Mouse (Mus musculus) kidney, postnatal 0 days (tissue): Measurements from ENCODE around the gene Peak1. TPM values are rescaled to one million over a fixed set of nuclear protein-coding genes. Genes with fewer than 3 reads are reported as not detected.

Experiments
- ATAC-seq: fragments of 200-750 bp; cut with Nextera tagmentation; replicated peaks from 2 replicates; pipeline ENCODE4 v1.8.0; 2017; ENCODE audit warnings: low read depth, moderate number of reproducible peaks, moderate TSS enrichment, moderate library complexity; ENCODE audit not compliant: low FRiP score
- DNase-seq: peaks from one replicate; pipeline ENCODE4 v3.0.0-alpha.2; 2016; ENCODE audit warnings: low spot score
- H3K27ac ChIP-seq: fragments of 300-500 bp; sonication (generic); 2 replicates; pipeline ENCODE4 v1.5.1; 2014; ENCODE audit warnings: mild to moderate bottlenecking
- H3K27me3 ChIP-seq: fragments of 300-500 bp; sonication (generic); 2 replicates; pipeline ENCODE4 v1.6.1; 2014; ENCODE audit warnings: low read length, mixed read lengths; ENCODE audit not compliant: insufficient read depth
- H3K36me3 ChIP-seq: fragments of 300-500 bp; sonication (generic); 2 replicates; pipeline ENCODE4 v1.6.1; 2014; ENCODE audit warnings: low read length, mixed read lengths; ENCODE audit not compliant: insufficient read depth
- H3K4me1 ChIP-seq: fragments of 300-500 bp; sonication (generic); replicated peaks from 2 replicates; pipeline ENCODE4 v1.6.1; 2014; ENCODE audit warnings: antibody characterized with exemption, low read length, mixed read lengths; ENCODE audit not compliant: insufficient read depth
- H3K4me2 ChIP-seq: fragments of 300-500 bp; sonication (generic); 2 replicates; pipeline ENCODE4 v1.6.1; 2014; ENCODE audit warnings: mild to moderate bottlenecking, low read length, moderate library complexity, mixed read lengths
- H3K4me3 ChIP-seq: fragments of 300-500 bp; sonication (generic); replicated peaks from 2 replicates; pipeline ENCODE4 v1.5.1; 2014; ENCODE audit warnings: low read depth, low read length
- H3K9ac ChIP-seq: fragments of 300-500 bp; sonication (generic); 2 replicates; pipeline ENCODE4 v1.6.1; 2014; ENCODE audit warnings: low read depth, low read length
- H3K9me3 ChIP-seq: fragments of 300-500 bp; sonication (generic); replicated peaks from 2 replicates; pipeline ENCODE4 v1.6.1; 2016; ENCODE audit warnings: low read length, inconsistent platforms, mixed read lengths
- CTCF ChIP-seq: IDR thresholded peaks from 2 replicates; pipeline ENCODE4 v1.5.1; 2016; ENCODE audit warnings: antibody characterized with exemption, low read depth, mild to moderate bottlenecking, moderate library complexity
- whole genome bisulfite sequencing: fragments of 180-500 bp; shearing (Covaris S2); extraction: QIAGEN DNeasy Blood & Tissue Kit; methylation state at CpG from one replicate; pipeline ENCODE4 v1.1.7; 2014; 5-methylcytosine and 5-hydroxymethylcytosine counted together
- polyA plus RNA-seq: library from polyadenylated mRNA; unstranded; fragments of >200 nt; fragmentation: Nextera tagmentation; extraction: Ambion mirVana; gene quantifications from 2 replicates; pipeline ENCODE4 v1.2.1, GENCODE M21; 2015

The Peak1 gene
- polyA plus RNA-seq: 11.6 and 12.2 TPM in 2 replicates

DNA sequence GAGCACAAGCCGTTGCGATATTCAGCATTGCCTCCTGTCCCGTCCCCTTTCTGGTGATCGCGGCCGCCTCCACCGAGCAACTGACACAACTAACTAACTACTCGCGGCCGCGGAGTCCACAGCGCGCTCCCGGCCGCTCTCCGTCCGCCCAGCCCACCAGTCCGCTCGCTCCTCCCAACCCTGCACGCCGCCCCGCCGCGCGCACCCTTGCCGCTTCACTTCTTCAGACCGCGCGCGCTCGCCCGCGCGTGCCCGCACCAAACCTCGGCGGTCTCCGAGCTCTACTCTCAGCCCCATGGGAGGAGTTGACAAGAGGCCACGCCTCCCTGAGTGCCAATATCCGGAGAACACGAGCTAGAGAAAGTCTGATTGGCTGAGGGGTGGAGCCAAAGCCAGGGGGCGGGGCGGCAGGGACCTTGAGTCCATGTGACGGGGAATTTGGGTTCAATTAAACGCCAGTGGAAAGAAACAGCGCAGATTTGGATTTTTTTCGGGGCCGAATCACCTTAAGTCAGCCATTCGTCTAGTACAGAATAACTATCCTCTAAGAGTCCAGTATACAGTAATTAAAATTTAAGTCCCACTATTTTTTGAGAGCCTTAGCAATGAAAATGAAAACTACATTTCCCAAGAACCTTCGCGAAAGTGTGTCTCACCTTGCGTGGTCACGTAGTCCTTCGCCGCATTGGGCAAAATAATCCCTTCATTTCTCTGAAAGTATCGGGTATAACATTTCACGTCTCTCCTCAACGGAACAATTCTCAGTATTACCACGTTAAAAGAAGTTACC, at the start of gene Peak1, which contains the start of gene Hmg20a:
Peak1 (minus strand) TSS at position 120 of the 790 bp plus-strand sequence.
Hmg20a (plus strand) TSS at position 662 of the 790 bp plus-strand sequence.
- Histone ChIP-seq H3K4me1 (peaks cover 6% of the 10 kb centered on the region; the same call in 1 of the 2 replicates), H3K4me3 (peak within 1 kb of the TSS; percentile 75), H3K27me3 (no peaks in the 10 kb centered on the region), H3K9ac (peak within 1 kb of the TSS; percentile 92), H3K4me2 (peak within 1 kb of the TSS; percentile 72), H3K27ac (peak within 1 kb of the TSS; percentile 96), H3K9me3 (no peaks in the 10 kb centered on the region), H3K36me3 (no peaks in the 10 kb centered on the region)
- DNase-seq (peak; percentile 99), ATAC-seq (peak; percentile 98)
- under 1% methylated on average over 59 of the region's 59 CpGs for WGBS
- no peak; the same call in none of the 2 replicates for TF ChIP-seq CTCF

DNA sequence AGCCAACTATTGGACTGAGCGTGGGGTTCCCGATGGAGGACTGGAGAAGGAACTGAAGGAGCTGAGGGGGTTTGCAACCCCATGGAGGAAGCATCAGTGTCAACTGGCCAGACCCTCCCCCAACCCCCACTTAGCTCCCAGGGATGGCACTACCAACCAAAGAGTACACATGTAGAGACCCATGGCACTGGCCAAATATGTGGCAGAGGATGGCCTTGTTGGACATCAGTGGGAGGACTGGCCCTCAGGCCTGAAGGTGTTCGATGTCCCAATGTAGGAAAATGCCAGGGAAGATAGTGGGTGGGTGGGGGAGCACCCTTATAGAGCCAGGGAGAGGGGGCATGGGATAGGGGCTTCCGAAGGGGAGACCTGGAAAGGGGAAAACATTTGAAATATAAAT, 48.4 kb upstream of the Peak1 start:
- peaks cover 27% of the 10 kb centered on the region for H3K4me1 ChIP-seq
- no peak for ATAC-seq
- H3K9ac ChIP-seq: no peak overlapping the region
- H3K4me2 ChIP-seq: no peak overlapping the region
- DNase-seq: no peak
- peaks cover 4% of the 10 kb centered on the region; the same call in 1 of the 2 replicates for H3K36me3 ChIP-seq
- no peaks in the 10 kb centered on the region for H3K9me3 ChIP-seq
- no peaks in the 10 kb centered on the region for H3K27me3 ChIP-seq
- TF ChIP-seq CTCF: no peak
- H3K27ac ChIP-seq: no peak overlapping the region
- 87% methylated on average over 4 of the region's 4 CpGs for WGBS
- H3K4me3 ChIP-seq: no peak overlapping the region

DNA sequence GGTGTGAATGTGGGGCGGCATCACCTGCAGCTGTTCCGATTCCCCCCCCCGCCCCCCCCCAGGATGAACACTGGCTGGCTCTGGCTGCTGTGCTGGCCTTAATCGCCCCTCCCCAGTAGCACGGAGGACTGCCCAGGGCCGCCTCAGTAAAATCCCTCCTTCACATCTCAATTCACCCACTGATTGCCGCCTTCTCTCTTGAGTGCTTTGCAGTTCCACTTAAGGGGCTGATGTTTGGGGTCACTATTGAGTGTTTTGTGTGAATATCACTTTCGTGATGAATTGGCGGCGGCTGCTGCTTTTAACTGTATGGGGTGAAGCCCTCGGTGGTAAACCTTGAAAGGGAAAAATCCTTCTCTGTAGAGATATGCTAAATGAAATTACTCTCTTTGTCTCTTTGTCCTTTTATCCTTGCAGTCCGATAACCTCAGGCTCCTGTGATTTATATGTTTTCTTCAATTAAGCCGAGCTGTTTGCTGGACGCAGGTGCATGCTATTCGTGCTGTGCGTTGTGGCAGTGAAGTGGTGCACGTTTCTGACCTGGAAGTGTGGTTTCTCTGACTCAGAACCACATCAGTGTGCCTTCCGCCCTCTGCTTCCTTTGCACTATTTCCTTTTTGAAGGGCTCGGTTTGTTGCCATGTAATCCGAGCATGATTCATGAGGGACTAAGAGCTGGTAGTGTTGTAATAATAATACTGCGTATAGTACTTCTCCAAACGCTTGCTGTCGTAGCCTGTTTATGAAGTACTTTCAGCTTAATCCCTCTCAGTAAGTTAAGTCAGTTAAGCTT, 47.2 kb upstream of the Peak1 start:
- TF ChIP-seq CTCF: no peak
- Histone ChIP-seq H3K4me1 (peaks cover 27% of the 10 kb centered on the region), H3K9me3 (no peaks in the 10 kb centered on the region), H3K27me3 (no peaks in the 10 kb centered on the region), H3K4me3 (no peak overlapping the region), H3K9ac (no peak overlapping the region), H3K4me2 (peak overlapping the region; percentile 25; the same call in 1 of the 2 replicates), H3K36me3 (peaks cover 4% of the 10 kb centered on the region; the same call in 1 of the 2 replicates), H3K27ac (peak overlapping the region; percentile 65)
- peak; percentile 84 for DNase-seq
- ATAC-seq: no peak
- 9% methylated on average over 23 of the region's 23 CpGs for WGBS

GRCm38 (mm10) chr9:56463686-56464515, 46.0 kb upstream of the Peak1 start:
- Histone ChIP-seq H3K4me3 (no peak overlapping the region), H3K9me3 (no peaks in the 10 kb centered on the region), H3K4me1 (peaks cover 27% of the 10 kb centered on the region), H3K9ac (no peak overlapping the region), H3K27ac (peak overlapping the region; percentile 69), H3K36me3 (no peaks in the 10 kb centered on the region), H3K4me2 (no peak overlapping the region), H3K27me3 (no peaks in the 10 kb centered on the region)
- 36% methylated on average over 4 of the region's 4 CpGs for WGBS
- peak; percentile 93 for DNase-seq
- ATAC-seq: peak; percentile 59; the same call in 1 of the 2 replicates
- TF ChIP-seq CTCF: no peak

GRCm38 (mm10) chr9:56463046-56463445, 45.2 kb upstream of the Peak1 start:
- Histone ChIP-seq H3K9ac (no peak overlapping the region), H3K27ac (peak overlapping the region; percentile 69), H3K36me3 (no peaks in the 10 kb centered on the region), H3K27me3 (no peaks in the 10 kb centered on the region), H3K9me3 (no peaks in the 10 kb centered on the region), H3K4me1 (peaks cover 27% of the 10 kb centered on the region), H3K4me2 (no peak overlapping the region), H3K4me3 (no peak overlapping the region)
- DNase-seq: no peak
- no peak for TF ChIP-seq CTCF
- ATAC-seq: no peak
- 85% methylated on average over 2 of the region's 2 CpGs for WGBS

GRCm38 (mm10) chr9:56462606-56463005, 44.7 kb upstream of the Peak1 start:
- WGBS: 83% methylated on average over 1 of the region's 1 CpGs
- Histone ChIP-seq H3K9me3 (no peaks in the 10 kb centered on the region), H3K4me3 (no peak overlapping the region), H3K27me3 (no peaks in the 10 kb centered on the region), H3K4me1 (peaks cover 27% of the 10 kb centered on the region), H3K4me2 (no peak overlapping the region), H3K27ac (peak overlapping the region; percentile 69; the same call in 1 of the 2 replicates), H3K36me3 (no peaks in the 10 kb centered on the region), H3K9ac (no peak overlapping the region)
- ATAC-seq (no peak), DNase-seq (no peak)
- TF ChIP-seq CTCF: no peak
